30 mouse cellular contexts compared by ENCODE assay signal in genomic region chr4:132968105-132968938, GRCm38 (mm10). TPM values are rescaled to one million over a fixed set of nuclear protein-coding genes. Genes with fewer than 3 reads are reported as not detected.
DNase-seq lines count a peak whose midpoint lies in the region; ATAC-seq and TF ChIP-seq lines count a peak whose summit lies in the region.
"Had no signal": no experiment of that assay in that cellular context is flagged by ENCODE, and none has a peak within 500 bp of the region (broad histone marks: within the 10 kb centered on the region; RNA-seq: fewer than 3 reads in every experiment).

No protein-coding gene starts in this region.

- no peak for ATAC-seq in intestine, embryonic 14.5 days (replicated peaks; ENCODE audit: low FRiP score, low TSS enrichment, low read depth)
- ATAC-seq in intestine, postnatal 0 days, result no peak
- ATAC-seq in limb, embryonic 12.5 days (ENCODE audit: insufficient number of reproducible peaks, insufficient read depth, low FRiP score, low TSS enrichment, low read depth), result no peak
- ATAC-seq: forebrain, embryonic 13.5 days had no signal

- peaks cover 6% of the 10 kb centered on the region for H3K4me1 ChIP-seq in intestine, embryonic 14.5 days (replicated peaks; ENCODE audit: control insufficient read depth, insufficient read depth, low read length)
- H3K4me1 ChIP-seq in intestine, postnatal 0 days (replicated peaks; ENCODE audit: control insufficient read depth, insufficient read depth, low read length), result no peaks in the 10 kb centered on the region
- H3K4me1 ChIP-seq in limb, embryonic 12.5 days (replicated peaks), result peaks cover 22% of the 10 kb centered on the region

- peak overlapping the region; percentile 25; the same call in 1 of the 2 replicates for H3K27ac ChIP-seq in intestine, embryonic 14.5 days (ENCODE audit: low read depth)
- no peak overlapping the region for H3K27ac ChIP-seq in intestine, postnatal 0 days (ENCODE audit: low read depth, low read length)
- H3K27ac ChIP-seq in limb, embryonic 12.5 days, result peak overlapping the region; percentile 4; the same call in 1 of the 2 replicates
- H3K27ac ChIP-seq: embryonic facial prominence, embryonic 13.5 days; forebrain, embryonic 13.5 days; kidney, postnatal 0 days; left cerebral cortex, adult 2 months; liver, embryonic 13.5 days; stomach, embryonic 15.5 days had no signal

- DNase-seq in cerebellum, postnatal 10 days, result peak; percentile 63 to 73
- no peak for DNase-seq in cerebellum, postnatal 4 days (ENCODE audit: low spot score in 2 of 2)
- no peak for DNase-seq in intestine, embryonic 14.5 days (ENCODE audit: low spot score)
- peak; percentile 64 for DNase-seq in MN1 (ENCODE audit: low spot score)
- DNase-seq in left cerebral cortex, postnatal 25 days (ENCODE audit: low spot score in 2 of 2), result no peak
- no peak for DNase-seq in yolk sac, embryonic 10.5 days (ENCODE audit: low spot score)
- DNase-seq: adrenal gland, postnatal 14 days; cerebellum, adult 9-10 months; kidney, adult 2 months; left cerebral cortex, postnatal 4 days; liver, embryonic 13.5 days; lung, postnatal 36 days; midbrain, embryonic 14.5 days; right cerebral cortex, adult 18-20 months; thymus, adult 18-20 months; thymus, postnatal 4 days had no signal

- no peak overlapping the region for H3K9ac ChIP-seq in intestine, embryonic 14.5 days (ENCODE audit: low read length)
- no peak overlapping the region for H3K9ac ChIP-seq in intestine, postnatal 0 days (ENCODE audit: low read depth, low read length)
- no peak overlapping the region for H3K9ac ChIP-seq in limb, embryonic 12.5 days (replicated peaks)
- H3K9ac ChIP-seq: embryonic facial prominence, embryonic 13.5 days; forebrain, embryonic 13.5 days; liver, embryonic 13.5 days; lung, embryonic 14.5 days; stomach, embryonic 15.5 days had no signal

- H3K9me3 ChIP-seq in intestine, embryonic 14.5 days (ENCODE audit: control insufficient read depth, low read length), result no peaks in the 10 kb centered on the region
- no peaks in the 10 kb centered on the region for H3K9me3 ChIP-seq in intestine, postnatal 0 days (ENCODE audit: control insufficient read depth)
- H3K9me3 ChIP-seq in limb, embryonic 12.5 days, result no peaks in the 10 kb centered on the region
- H3K9me3 ChIP-seq: embryonic facial prominence, embryonic 13.5 days; forebrain, embryonic 13.5 days; G1E; liver, embryonic 13.5 days; megakaryocyte, embryonic 14.5 days; stomach, embryonic 15.5 days had no signal

- H3K4me2 ChIP-seq in intestine, embryonic 14.5 days (ENCODE audit: low read length), result no peak overlapping the region
- H3K4me2 ChIP-seq in intestine, postnatal 0 days (replicated peaks; ENCODE audit: low read depth), result no peak overlapping the region
- no peak overlapping the region for H3K4me2 ChIP-seq in limb, embryonic 12.5 days
- H3K4me2 ChIP-seq: embryonic facial prominence, embryonic 13.5 days; forebrain, embryonic 13.5 days; liver, embryonic 13.5 days; lung, embryonic 14.5 days; stomach, embryonic 15.5 days had no signal

- intact Hi-C loops in left cerebral cortex, postnatal 25 days (cut with DNase I), result no loop called here

- H3K36me3 ChIP-seq in intestine, embryonic 14.5 days (ENCODE audit: control insufficient read depth, insufficient read depth, low read length), result no peaks in the 10 kb centered on the region
- H3K36me3 ChIP-seq in intestine, postnatal 0 days (ENCODE audit: control insufficient read depth, insufficient read depth), result no peaks in the 10 kb centered on the region
- H3K36me3 ChIP-seq in limb, embryonic 12.5 days, result no peaks in the 10 kb centered on the region
- H3K36me3 ChIP-seq: embryonic facial prominence, embryonic 13.5 days; G1E; liver, embryonic 13.5 days; stomach, embryonic 15.5 days had no signal

- no peak overlapping the region for H3K4me3 ChIP-seq in intestine, embryonic 14.5 days (ENCODE audit: low read depth, low read length)
- H3K4me3 ChIP-seq in intestine, postnatal 0 days (ENCODE audit: low read depth, low read length), result no peak overlapping the region
- H3K4me3 ChIP-seq in limb, embryonic 12.5 days (replicated peaks), result no peak overlapping the region
- H3K4me3 ChIP-seq: embryonic facial prominence, embryonic 13.5 days; erythroblast, embryonic 14.5 days; forebrain, embryonic 13.5 days; left cerebral cortex, adult 2 months; liver, embryonic 13.5 days; megakaryocyte, embryonic 14.5 days; myocyte; stomach, embryonic 15.5 days had no signal

- no peak for TF ChIP-seq CTCF in intestine, postnatal 0 days (IDR thresholded peaks at IDR 0.05; ENCODE audit: low read depth)

- WGBS in intestine, embryonic 14.5 days, result 40% methylated on average over 6 of the region's 6 CpGs
- 48% methylated on average over 6 of the region's 6 CpGs for WGBS in intestine, postnatal 0 days
- WGBS in limb, embryonic 12.5 days, result 39% methylated on average over 6 of the region's 6 CpGs

- peaks cover 2% of the 10 kb centered on the region for H3K27me3 ChIP-seq in intestine, embryonic 14.5 days (replicated peaks; ENCODE audit: control insufficient read depth, insufficient read depth, low read length)
- H3K27me3 ChIP-seq in intestine, postnatal 0 days (replicated peaks; ENCODE audit: control insufficient read depth, insufficient read depth, low read length), result no peaks in the 10 kb centered on the region
- peaks cover 15% of the 10 kb centered on the region for H3K27me3 ChIP-seq in limb, embryonic 12.5 days
- H3K27me3 ChIP-seq: stomach, embryonic 15.5 days had no signal

RNA-seq across cellular contexts. Expression of gene Fgr, which starts 5.6 kb away (rescaled TPM):
- polyA plus RNA-seq in intestine, embryonic 14.5 days (2014; fragmentation: Nextera tagmentation; extraction: Ambion mirVana), result 0.62 and 0.99 TPM in 2 replicates
- polyA plus RNA-seq in intestine, postnatal 0 days (2015; fragmentation: Nextera tagmentation; extraction: Ambion mirVana), result 2.0 and 2.4 TPM in 2 replicates
- 0.26 and 0.36 TPM in 2 replicates for polyA plus RNA-seq in limb, embryonic 12.5 days (2016; fragmentation: Nextera tagmentation; extraction: Ambion mirVana)
- total RNA-seq in left cerebral cortex, postnatal 25 days (2021), result under 1 TPM; 0.18 to 0.25 TPM
- total RNA-seq: gastrocnemius, adult 8-10 months had no signal
- polyA plus RNA-seq: forebrain, embryonic 13.5 days; G1E; myocyte; neural tube, embryonic 14.5 days had no signal

RNA-seq across cellular contexts. Expression of gene Ahdc1, which starts 42.7 kb away (rescaled TPM):
- polyA plus RNA-seq in intestine, embryonic 14.5 days (2014; fragmentation: Nextera tagmentation; extraction: Ambion mirVana), result 7.3 and 8.1 TPM in 2 replicates
- polyA plus RNA-seq in intestine, postnatal 0 days (2015; fragmentation: Nextera tagmentation; extraction: Ambion mirVana), result 2.4 and 3.1 TPM in 2 replicates
- polyA plus RNA-seq in limb, embryonic 12.5 days (2016; fragmentation: Nextera tagmentation; extraction: Ambion mirVana), result 13.2 and 14.5 TPM in 2 replicates
- 10 to 100 TPM; 88.2 to 97.6 TPM for total RNA-seq in left cerebral cortex, postnatal 25 days (2021)

RNA-seq across cellular contexts. Expression of gene Fam76a, which starts 46.0 kb away (rescaled TPM):
- 40.1 and 41.9 TPM in 2 replicates for polyA plus RNA-seq in intestine, embryonic 14.5 days (2014; fragmentation: Nextera tagmentation; extraction: Ambion mirVana)
- polyA plus RNA-seq in intestine, postnatal 0 days (2015; fragmentation: Nextera tagmentation; extraction: Ambion mirVana), result 46.5 and 58.8 TPM in 2 replicates
- 25.8 and 31.7 TPM in 2 replicates for polyA plus RNA-seq in limb, embryonic 12.5 days (2016; fragmentation: Nextera tagmentation; extraction: Ambion mirVana)
- 10 to 100 TPM; 45.8 to 55.0 TPM for total RNA-seq in left cerebral cortex, postnatal 25 days (2021)

Comparison
In these comparisons a context has a peak if more than half of its experiments do, and no peak if none do; other contexts are left out.
1. DNase-seq: peak in cerebellum, postnatal 10 days (2 of 2) and MN1 (single experiment); none in cerebellum, postnatal 4 days (0 of 2), intestine, embryonic 14.5 days (single experiment), left cerebral cortex, postnatal 25 days (0 of 2) and yolk sac, embryonic 10.5 days (single experiment).